ENCODE assay signal across 12 mouse cellular contexts in the genomic region with DNA sequence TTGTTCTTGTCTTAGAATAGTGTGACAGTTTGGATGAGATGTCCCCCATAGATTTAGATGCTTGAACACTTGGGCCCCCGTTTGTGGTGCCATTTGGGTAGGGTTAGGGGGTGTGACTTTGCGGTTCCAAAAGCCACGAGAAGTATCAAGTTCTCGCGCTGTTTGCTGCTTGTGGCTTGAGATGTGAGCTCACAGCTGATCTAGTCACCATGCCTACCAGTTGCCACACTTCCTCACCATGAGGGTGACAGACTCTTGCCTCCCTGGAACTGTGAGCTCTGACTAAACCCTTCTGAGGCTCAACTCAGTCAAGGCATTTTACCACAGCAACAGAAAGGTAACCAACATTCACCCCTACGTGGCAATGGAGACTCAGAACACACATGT.
DNase-seq lines count a peak whose midpoint lies in the region; ATAC-seq and TF ChIP-seq lines count a peak whose summit lies in the region.
"Had no signal": no experiment of that assay in that cellular context is flagged by ENCODE, and none has a peak within 500 bp of the region (broad histone marks: within the 10 kb centered on the region; RNA-seq: fewer than 3 reads in every experiment).

No protein-coding gene starts in this region.

- H3K36me3 ChIP-seq in liver, embryonic 13.5 days = no peaks in the 10 kb centered on the region
- H3K36me3 ChIP-seq in kidney, embryonic 15.5 days = no peaks in the 10 kb centered on the region
- no peaks in the 10 kb centered on the region for H3K36me3 ChIP-seq in intestine, postnatal 0 days (ENCODE audit: control insufficient read depth, insufficient read depth)
- H3K36me3 ChIP-seq: embryonic facial prominence, embryonic 15.5 days; hindbrain, embryonic 12.5 days had no signal

- peak; percentile 72 for DNase-seq in CD4-positive helper T cell, adult 2 months (ENCODE audit: low read depth, low spot score)
- DNase-seq in liver, embryonic 13.5 days = peak; percentile 50
- DNase-seq in kidney, postnatal 25 days = no peak
- no peak for DNase-seq in kidney, postnatal 36 days
- DNase-seq: gastrocnemius, postnatal 14 days; layer of hippocampus, adult 9-11 months had no signal

- no peak overlapping the region for H3K9ac ChIP-seq in liver, embryonic 13.5 days
- H3K9ac ChIP-seq in kidney, embryonic 15.5 days = no peak overlapping the region
- H3K9ac ChIP-seq in intestine, postnatal 0 days (ENCODE audit: low read depth, low read length) = no peak overlapping the region
- H3K9ac ChIP-seq: embryonic facial prominence, embryonic 15.5 days; hindbrain, embryonic 12.5 days had no signal

- 22% methylated on average over 6 of the region's 6 CpGs for WGBS in liver, embryonic 13.5 days (ENCODE audit: insufficient replicate concordance)
- WGBS in kidney, embryonic 15.5 days = 63% methylated on average over 6 of the region's 6 CpGs
- 73% methylated on average over 6 of the region's 6 CpGs for WGBS in intestine, postnatal 0 days

- peak; percentile 90 for ATAC-seq in activated CD4-positive, CD25-positive, alpha-beta regulatory T cell, adult 4 months
- peak; percentile 68 for ATAC-seq in liver, embryonic 13.5 days (ENCODE audit: low read depth)
- peak; percentile 82 for ATAC-seq in neutrophil, adult 5-6 weeks (ENCODE audit: extremely low read depth, insufficient number of reproducible peaks, low FRiP score, poor library complexity, severe bottlenecking)
- no peak for ATAC-seq in kidney, embryonic 15.5 days (replicated peaks; ENCODE audit: low FRiP score)
- no peak for ATAC-seq in intestine, postnatal 0 days

- peak overlapping the region; percentile 92 for H3K27ac ChIP-seq in liver, embryonic 13.5 days
- H3K27ac ChIP-seq in kidney, embryonic 15.5 days = no peak overlapping the region
- H3K27ac ChIP-seq in intestine, postnatal 0 days (ENCODE audit: low read depth, low read length) = no peak overlapping the region
- H3K27ac ChIP-seq: embryonic facial prominence, embryonic 15.5 days; hindbrain, embryonic 12.5 days had no signal

- H3K4me2 ChIP-seq in liver, embryonic 13.5 days = peak overlapping the region; percentile 57
- no peak overlapping the region for H3K4me2 ChIP-seq in kidney, embryonic 15.5 days
- no peak overlapping the region for H3K4me2 ChIP-seq in intestine, postnatal 0 days (replicated peaks; ENCODE audit: low read depth)
- H3K4me2 ChIP-seq: embryonic facial prominence, embryonic 15.5 days; hindbrain, embryonic 12.5 days had no signal

- no peaks in the 10 kb centered on the region for H3K9me3 ChIP-seq in liver, embryonic 13.5 days (replicated peaks)
- H3K9me3 ChIP-seq in kidney, embryonic 15.5 days (replicated peaks) = no peaks in the 10 kb centered on the region
- H3K9me3 ChIP-seq in intestine, postnatal 0 days (ENCODE audit: control insufficient read depth) = no peaks in the 10 kb centered on the region
- H3K9me3 ChIP-seq: embryonic facial prominence, embryonic 15.5 days; hindbrain, embryonic 12.5 days had no signal

- H3K4me3 ChIP-seq in liver, embryonic 13.5 days (replicated peaks) = no peak overlapping the region
- no peak overlapping the region for H3K4me3 ChIP-seq in kidney, embryonic 15.5 days (replicated peaks)
- no peak overlapping the region for H3K4me3 ChIP-seq in intestine, postnatal 0 days (ENCODE audit: low read depth, low read length)
- H3K4me3 ChIP-seq: embryonic facial prominence, embryonic 15.5 days; hindbrain, embryonic 12.5 days had no signal

- peaks cover 44% of the 10 kb centered on the region for H3K4me1 ChIP-seq in liver, embryonic 13.5 days (replicated peaks)
- H3K4me1 ChIP-seq in kidney, embryonic 15.5 days = peaks cover 8% of the 10 kb centered on the region; the same call in 1 of the 2 replicates
- no peaks in the 10 kb centered on the region for H3K4me1 ChIP-seq in intestine, postnatal 0 days (replicated peaks; ENCODE audit: control insufficient read depth, insufficient read depth, low read length)

- no peaks in the 10 kb centered on the region for H3K27me3 ChIP-seq in liver, embryonic 13.5 days
- no peaks in the 10 kb centered on the region for H3K27me3 ChIP-seq in kidney, embryonic 15.5 days
- H3K27me3 ChIP-seq in intestine, postnatal 0 days (replicated peaks; ENCODE audit: control insufficient read depth, insufficient read depth, low read length) = no peaks in the 10 kb centered on the region
- H3K27me3 ChIP-seq: embryonic facial prominence, embryonic 15.5 days; hindbrain, embryonic 12.5 days had no signal

- TF ChIP-seq CTCF in intestine, postnatal 0 days (IDR thresholded peaks at IDR 0.05; ENCODE audit: low read depth) = no peak

Comparison
In these comparisons a context has a peak if more than half of its experiments do, and no peak if none do; other contexts are left out.
1. DNase-seq: peak in CD4-positive helper T cell, adult 2 months (single experiment) and liver, embryonic 13.5 days (single experiment); none in kidney, postnatal 25 days (0 of 2) and kidney, postnatal 36 days (0 of 2).
2. ATAC-seq: peak in activated CD4-positive, CD25-positive, alpha-beta regulatory T cell, adult 4 months (single experiment), liver, embryonic 13.5 days (single experiment) and neutrophil, adult 5-6 weeks (single experiment); none in kidney, embryonic 15.5 days (single experiment) and intestine, postnatal 0 days (single experiment).